Mouse (Mus musculus) CH12.LX (cell line): ENCODE data around the gene Gm20716. TPM values are rescaled to one million over a fixed set of nuclear protein-coding genes. Genes with fewer than 3 reads are reported as not detected.

ENCODE experiments used
- DNase-seq: peaks from one replicate; pipeline ENCODE4 v3.0.0-alpha.2; 2013; ENCODE audit errors: extremely low read depth
- H3K27ac ChIP-seq: 2 replicates; pipeline ENCODE4 v1.5.1; 2012; ENCODE audit warnings: low read depth, mild to moderate bottlenecking, control low read depth, moderate library complexity; ENCODE audit not compliant: insufficient read depth
- H3K27me3 ChIP-seq: replicated peaks from 2 replicates; pipeline ENCODE3; 2012; ENCODE audit warnings: inconsistent platforms
- H3K36me3 ChIP-seq, 2 experiments: replicated peaks in 1 of 2; 2 replicates each; pipeline versions ENCODE3 to v1.6.1; 2012; ENCODE audit warnings: inconsistent platforms in 1 of 2, low read length in 1 of 2, mild to moderate bottlenecking in 1 of 2, mixed read lengths in 1 of 2, moderate library complexity in 1 of 2; ENCODE audit not compliant: control insufficient read depth in 1 of 2, insufficient read depth in 1 of 2
- H3K4me1 ChIP-seq, 2 experiments: 2 replicates each; pipeline ENCODE4 v1.6.1; 2012; ENCODE audit warnings: inconsistent platforms in 1 of 2, moderate library complexity in 1 of 2; ENCODE audit not compliant: insufficient read depth in 2 of 2, control insufficient read depth in 1 of 2
- H3K4me2 ChIP-seq: 2 replicates; pipeline ENCODE4 v1.6.1; 2012; ENCODE audit warnings: low read depth, mild to moderate bottlenecking, control low read depth; ENCODE audit not compliant: poor library complexity, insufficient read depth, severe bottlenecking
- H3K4me3 ChIP-seq, 3 experiments: fragments of 150-350 bp in 1 of 3; sonication (generic) in 1 of 3; replicated peaks in 1 of 3; 2 replicates each; pipeline versions ENCODE3 to v1.5.1; 2011 to 2012; ENCODE audit warnings: low read depth in 2 of 3, low read length in 2 of 3, mild to moderate bottlenecking in 2 of 3, moderate library complexity in 2 of 3, control low read depth in 1 of 3, improper control_type of control experiment in 1 of 3, inconsistent platforms in 1 of 3, mixed read lengths in 1 of 3; ENCODE audit not compliant: poor library complexity in 1 of 3
- H3K79me2 ChIP-seq: replicated peaks from 2 replicates; pipeline ENCODE4 v1.6.1; 2012; ENCODE audit warnings: mild to moderate bottlenecking, moderate library complexity; ENCODE audit not compliant: control insufficient read depth, poor library complexity, insufficient read depth, severe bottlenecking; ENCODE audit errors: extremely low read depth
- H3K9ac ChIP-seq: 2 replicates; pipeline ENCODE4 v1.6.1; 2012; ENCODE audit warnings: low read depth, mild to moderate bottlenecking, control low read depth, moderate library complexity; ENCODE audit not compliant: insufficient read depth
- H3K9me3 ChIP-seq: replicated peaks from 2 replicates; pipeline ENCODE3; 2012; ENCODE audit warnings: low read length, inconsistent platforms, mixed read lengths
- CHD1 ChIP-seq: IDR thresholded peaks from 2 replicates; pipeline ENCODE4 v1.6.1; 2012; ENCODE audit warnings: low read depth, low read length, improper control_type of control experiment, inconsistent platforms
- CTCF ChIP-seq, 2 experiments: IDR thresholded peaks in 1 of 2; conservative IDR thresholded peaks in 1 of 2; 2 replicates each; pipeline ENCODE4 v1.5.1; 2011 to 2012; ENCODE audit warnings: low read depth in 2 of 2, low read length in 2 of 2, improper control_type of control experiment in 1 of 2, inconsistent platforms in 1 of 2, mild to moderate bottlenecking in 1 of 2, moderate library complexity in 1 of 2
- E2F4 ChIP-seq: IDR thresholded peaks from 2 replicates; pipeline ENCODE4 v1.6.1; 2011; ENCODE audit warnings: low read depth, low read length, improper control_type of control experiment; ENCODE audit not compliant: insufficient replicate concordance
- ELF1 ChIP-seq: IDR thresholded peaks from 2 replicates; pipeline ENCODE4 v1.6.1; 2014; ENCODE audit warnings: low read depth, mild to moderate bottlenecking, inconsistent platforms, low read length, improper control_type of control experiment
- ETS1 ChIP-seq: conservative IDR thresholded peaks from 2 replicates; pipeline ENCODE4 v1.6.1; 2012; ENCODE audit warnings: low read depth, mild to moderate bottlenecking, inconsistent platforms, low read length, improper control_type of control experiment, moderate library complexity
- GABPA ChIP-seq: IDR thresholded peaks from 2 replicates; pipeline ENCODE4 v1.6.1; 2012; ENCODE audit warnings: low read depth, low read length, improper control_type of control experiment, inconsistent platforms; ENCODE audit not compliant: insufficient replicate concordance
- HCFC1 ChIP-seq: IDR thresholded peaks from 2 replicates; pipeline ENCODE4 v1.6.1; 2012; ENCODE audit warnings: low read depth, mild to moderate bottlenecking, inconsistent platforms, low read length, improper control_type of control experiment
- KAT2A ChIP-seq: IDR thresholded peaks from 2 replicates; pipeline ENCODE4 v1.6.1; 2012; ENCODE audit warnings: low read length, improper control_type of control experiment, inconsistent platforms; ENCODE audit not compliant: insufficient replicate concordance
- MAFK ChIP-seq: IDR thresholded peaks from 2 replicates; pipeline ENCODE4 v1.6.1; 2011; ENCODE audit warnings: low read length, improper control_type of control experiment; ENCODE audit not compliant: insufficient replicate concordance
- MYC ChIP-seq: IDR thresholded peaks from 2 replicates; pipeline ENCODE4 v1.6.1; 2011; ENCODE audit warnings: low read depth, mild to moderate bottlenecking, improper control_type of control experiment, low read length
- NELFE ChIP-seq: IDR thresholded peaks from 2 replicates; pipeline ENCODE4 v1.6.1; 2011; ENCODE audit warnings: low read depth, low read length, improper control_type of control experiment
- NRF1 ChIP-seq: IDR thresholded peaks from 2 replicates; pipeline ENCODE4 v1.6.1; 2014; ENCODE audit warnings: low read depth, mild to moderate bottlenecking, inconsistent platforms, low read length, improper control_type of control experiment, moderate library complexity
- POLR2AphosphoS2 ChIP-seq: IDR thresholded peaks from 2 replicates; pipeline ENCODE4 v1.6.1; 2011; ENCODE audit warnings: low read depth, low read length, improper control_type of control experiment
- RAD21 ChIP-seq: IDR thresholded peaks from 2 replicates; pipeline ENCODE4 v1.6.1; 2011; ENCODE audit warnings: low read depth, mild to moderate bottlenecking, low read length, improper control_type of control experiment, moderate library complexity
- RCOR1 ChIP-seq: conservative IDR thresholded peaks from 2 replicates; pipeline ENCODE4 v1.6.1; 2012; ENCODE audit warnings: low read depth, mild to moderate bottlenecking, inconsistent platforms, low read length, improper control_type of control experiment
- SIN3A ChIP-seq: IDR thresholded peaks from 2 replicates; pipeline ENCODE4 v1.6.1; 2012; ENCODE audit warnings: low read length, improper control_type of control experiment, inconsistent platforms
- SMC3 ChIP-seq: IDR thresholded peaks from 2 replicates; pipeline ENCODE4 v1.6.1; 2011; ENCODE audit warnings: low read depth, low read length, improper control_type of control experiment
- TBP ChIP-seq: conservative IDR thresholded peaks from 2 replicates; pipeline ENCODE4 v1.6.1; 2011; ENCODE audit warnings: low read depth, low read length, improper control_type of control experiment
- UBTF ChIP-seq: IDR thresholded peaks from 2 replicates; pipeline ENCODE4 v1.6.1; 2012; ENCODE audit warnings: low read depth, mild to moderate bottlenecking, inconsistent platforms, low read length, improper control_type of control experiment, moderate library complexity
- USF1 ChIP-seq: IDR thresholded peaks from 2 replicates; pipeline ENCODE4 v1.6.1; 2014; ENCODE audit warnings: low read depth, mild to moderate bottlenecking, inconsistent platforms, low read length, improper control_type of control experiment
- USF2 ChIP-seq: conservative IDR thresholded peaks from 2 replicates; pipeline ENCODE4 v1.6.1; 2011; ENCODE audit warnings: low read depth, low read length, improper control_type of control experiment
- ZNF384 ChIP-seq: IDR thresholded peaks from 2 replicates; pipeline ENCODE4 v1.6.1; 2012; ENCODE audit warnings: low read depth, low read length, improper control_type of control experiment, inconsistent platforms
- dilution Hi-C: fragments of 300-500 bp; cut with MboI; formaldehyde crosslinking; loops from 2 replicates; pipeline ENCODE4 v1.14.3; 2020; ENCODE audit warnings: low sequenced_read_pairs; ENCODE audit not compliant: extremely low pct_unique_long_range_greater_than_20kb, extremely low pct_ligation_motif_present
- in situ Hi-C: fragments of 300-500 bp; cut with MboI; formaldehyde crosslinking; loops from 3 replicates; pipeline ENCODE4 v1.14.3; 2019; ENCODE audit warnings: low sequenced_read_pairs, low pct_ligation_motif_present, low pct_unique_long_range_greater_than_20kb, mixed read lengths
- polyA plus RNA-seq: library from polyadenylated mRNA; unstranded; fragments of >175 nt; gene quantifications from 2 replicates; pipeline ENCODE4 v1.2.1, GENCODE M21; 2012; ENCODE audit warnings: low read depth; ENCODE audit not compliant: insufficient read length
- total RNA-seq, 2 experiments: library from RNA; depleted of rRNA; stranded (reverse); fragments of 300-350 nt in 1 of 2; fragments of >200 nt in 1 of 2; gene quantifications; 2 replicates each; pipeline ENCODE4 v1.2.3; 2012 to 2014

The Gm20716 gene
- total and polyA plus RNA-seq, 3 experiments, result 27.8 to 34.8 (median 28.6) TPM

DNA sequence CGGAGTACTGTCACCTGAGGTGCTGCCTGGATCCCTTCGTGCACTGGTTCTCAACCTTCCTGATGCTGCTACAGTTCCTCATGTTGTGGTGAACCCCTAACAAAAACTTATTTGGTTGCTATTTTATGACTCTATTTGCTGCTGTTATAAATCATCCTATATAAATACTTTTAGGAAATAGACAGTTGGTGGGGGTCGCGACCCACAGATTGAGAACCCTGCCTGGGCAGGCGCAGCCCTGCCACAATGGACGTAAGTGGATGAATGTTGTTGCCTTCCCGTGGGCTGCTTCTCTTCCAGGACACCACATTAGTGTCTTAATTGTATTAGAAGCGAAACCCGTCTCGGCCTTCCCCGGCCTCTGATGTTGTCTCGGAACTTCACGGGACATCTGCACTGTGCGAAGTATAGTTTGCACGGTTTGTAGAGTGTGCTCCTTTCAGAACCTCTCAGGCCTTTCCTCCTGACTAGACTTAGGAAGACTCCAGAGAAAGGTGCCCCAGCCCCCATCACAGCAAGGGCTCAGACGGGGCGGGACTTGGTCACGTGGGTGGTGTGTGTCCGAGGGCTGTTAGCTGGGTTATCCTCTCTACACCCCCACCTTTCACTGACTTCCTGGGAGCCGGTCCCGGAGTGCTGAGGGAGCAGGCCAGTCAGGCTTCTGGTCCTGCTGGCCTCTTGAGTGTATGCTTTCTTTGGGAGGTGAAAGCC lies 63.3 kb downstream of the Gm20716 start:
- Histone ChIP-seq H3K27ac (no peak overlapping the region), H3K9ac (no peak overlapping the region), H3K79me2 (no peaks in the 10 kb centered on the region), H3K27me3 (no peaks in the 10 kb centered on the region), H3K4me1 (peaks cover 4 to 12% of the 10 kb centered on the region in 2 experiments; a peak in 3 of 4 replicates), H3K4me2 (no peak overlapping the region), H3K36me3 (no peaks in the 10 kb centered on the region), H3K4me3 (no peak overlapping the region), H3K9me3 (no peaks in the 10 kb centered on the region)
- dilution Hi-C loops, result no loop called here
- no peak for DNase-seq
- TF ChIP-seq KAT2A (no peak), USF1 (peak; percentile 34; the same call in 1 of the 2 replicates)
- in situ Hi-C loops, result no loop called here

DNA sequence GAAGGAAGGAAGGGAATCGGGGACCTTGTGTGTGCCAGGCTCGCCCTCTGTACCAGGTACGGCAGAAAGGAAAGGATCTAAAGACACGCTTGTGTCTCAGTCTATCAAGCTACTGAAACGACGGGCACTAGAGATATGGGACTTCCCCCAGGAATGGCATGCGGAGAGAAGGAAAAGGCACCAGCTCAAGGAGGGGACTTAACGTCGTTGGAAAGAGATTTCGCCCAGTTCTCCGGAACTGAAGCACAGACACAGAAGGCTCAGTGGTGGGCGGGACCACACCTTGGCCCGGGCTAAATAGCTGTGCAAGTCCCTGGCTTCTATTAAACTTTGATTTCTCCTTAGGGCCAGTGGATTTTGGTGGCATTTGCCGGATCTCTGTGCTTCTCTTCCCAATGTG lies 68.2 kb downstream of the Gm20716 start:
- TF ChIP-seq KAT2A (no peak), RCOR1 (no peak), POLR2AphosphoS2 (no peak)
- TF ChIP-seq, all 38 proteins: peak for 0
- Histone ChIP-seq H3K27me3 (no peaks in the 10 kb centered on the region), H3K4me3 (no peak overlapping the region), H3K36me3 (no peaks in the 10 kb centered on the region), H3K79me2 (no peaks in the 10 kb centered on the region), H3K4me1 (peaks cover 0 to 2% of the 10 kb centered on the region in 2 experiments; a peak in 1 of 4 replicates), H3K9me3 (no peaks in the 10 kb centered on the region), H3K9ac (no peak overlapping the region), H3K4me2 (peak overlapping the region; percentile 40), H3K27ac (no peak overlapping the region)
- DNase-seq, result no peak
- dilution Hi-C loops (no loop called here), in situ Hi-C loops (no loop called here)

DNA sequence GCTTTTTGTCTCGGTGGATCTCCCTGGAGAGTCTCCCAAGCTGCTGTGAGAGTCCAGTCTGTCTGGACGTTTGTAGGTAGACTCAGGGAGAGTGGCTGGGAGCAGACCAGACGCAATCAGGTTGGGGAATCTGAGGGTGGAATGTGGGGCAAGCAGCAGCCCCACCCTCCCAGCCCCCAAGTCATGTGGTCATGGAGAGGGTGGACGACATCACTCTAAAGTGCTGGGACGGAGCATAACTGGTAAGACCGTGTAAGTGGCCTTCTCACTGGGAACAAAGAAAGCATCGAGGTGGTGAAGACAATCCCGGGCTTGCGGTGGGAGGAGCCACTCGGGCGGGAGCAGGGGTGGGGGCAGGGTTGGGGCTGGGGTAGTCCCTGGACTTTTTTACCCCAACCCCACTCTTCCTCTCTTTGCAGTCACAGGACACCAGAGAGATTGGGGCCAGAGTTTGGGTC lies 68.6 kb downstream of the Gm20716 start:
- no peak for DNase-seq
- Histone ChIP-seq H3K79me2 (no peaks in the 10 kb centered on the region), H3K36me3 (no peaks in the 10 kb centered on the region)
- TF ChIP-seq TBP, result no peak
- TF ChIP-seq ZNF384, result no peak
- TF ChIP-seq ELF1, result no peak
- TF ChIP-seq POLR2AphosphoS2, result no peak
- TF ChIP-seq CHD1, result no peak
- no peak for TF ChIP-seq SIN3A
- no peak for TF ChIP-seq ETS1
- no peak for TF ChIP-seq NRF1
- no peak for TF ChIP-seq E2F4
- no peak for TF ChIP-seq SMC3
- TF ChIP-seq CTCF (conservative IDR thresholded peaks at IDR 0.05 in 1 of 2, IDR thresholded peaks at IDR 0.05 in 1 of 2; ENCODE audit: low read depth in 2 of 2, low read length in 2 of 2), result no peak
- no peak for TF ChIP-seq HCFC1
- TF ChIP-seq GABPA, result no peak
- no peak for TF ChIP-seq MAFK
- no peak for TF ChIP-seq RAD21
- TF ChIP-seq NELFE, result no peak
- no peak for TF ChIP-seq MYC
- TF ChIP-seq UBTF, result no peak
- no peak for TF ChIP-seq USF2
- TF ChIP-seq, all 38 proteins: peak for 0
- H3K27me3 ChIP-seq, result no peaks in the 10 kb centered on the region
- no peak overlapping the region for H3K4me3 ChIP-seq
- peaks cover 0 to 2% of the 10 kb centered on the region in 2 experiments; a peak in 1 of 4 replicates for H3K4me1 ChIP-seq
- H3K4me2 ChIP-seq, result peak overlapping the region; percentile 40; the same call in 1 of the 2 replicates
- dilution Hi-C loops, result no loop called here
- H3K9ac ChIP-seq, result no peak overlapping the region
- no peaks in the 10 kb centered on the region for H3K9me3 ChIP-seq
- in situ Hi-C loops, result no loop called here
- H3K27ac ChIP-seq, result no peak overlapping the region
